Mouse (Mus musculus) forebrain, embryonic 10.5 days (tissue): Measurements from ENCODE around the gene Grb14. TPM values are rescaled to one million over a fixed set of nuclear protein-coding genes. Genes with fewer than 3 reads are reported as not detected.

Experiments used
- DNase-seq: peaks from one replicate; pipeline ENCODE4 v3.0.0-alpha.2; 2017; ENCODE audit warnings: low spot score; ENCODE audit errors: extremely low spot score
- H3K27ac ChIP-seq: fragments of 300-500 bp; sonication (generic); 2 replicates; pipeline ENCODE4 v1.5.1; 2016; ENCODE audit warnings: mild to moderate bottlenecking
- H3K27me3 ChIP-seq: fragments of 300-500 bp; sonication (generic); 2 replicates; pipeline ENCODE4 v1.6.1; 2016; ENCODE audit warnings: mild to moderate bottlenecking; ENCODE audit not compliant: poor library complexity, severe bottlenecking
- H3K36me3 ChIP-seq: fragments of 300-500 bp; sonication (generic); replicated peaks from 2 replicates; pipeline ENCODE4 v1.6.1; 2016; ENCODE audit warnings: mild to moderate bottlenecking, moderate library complexity
- H3K4me1 ChIP-seq: fragments of 300-500 bp; sonication (generic); 2 replicates; pipeline ENCODE4 v1.6.1; 2016
- H3K4me3 ChIP-seq: fragments of 300-500 bp; sonication (generic); 2 replicates; pipeline ENCODE4 v1.5.1; 2016; ENCODE audit warnings: mild to moderate bottlenecking, moderate library complexity
- H3K9me3 ChIP-seq: fragments of 300-500 bp; sonication (generic); 2 replicates; pipeline ENCODE4 v1.6.1; 2016; ENCODE audit warnings: mild to moderate bottlenecking, moderate library complexity
- whole genome bisulfite sequencing: fragments of 180-500 bp; shearing (Covaris S2); methylation state at CpG from one replicate; pipeline ENCODE4 v1.1.7; 2016; 5-methylcytosine and 5-hydroxymethylcytosine counted together
- polyA plus RNA-seq: library from polyadenylated mRNA; unstranded; fragments of >200 nt; fragmentation: Nextera tagmentation; extraction: Ambion mirVana; gene quantifications from 2 replicates; pipeline ENCODE4 v1.2.1, GENCODE M21; 2016

Gene Grb14
- polyA plus RNA-seq, 1 experiment from 2014 or later = 3.5 TPM

- Histone ChIP-seq H3K27ac (no peak overlapping the region), H3K27me3 (no peaks in the 10 kb centered on the region), H3K4me3 (no peak overlapping the region), H3K4me1 (peaks cover 26% of the 10 kb centered on the region), H3K9me3 (no peaks in the 10 kb centered on the region), H3K36me3 (no peaks in the 10 kb centered on the region)
- DNase-seq = no peak
- WGBS = 73% methylated on average over 8 of the region's 8 CpGs
Measured at GRCm38 (mm10) chr2:64970992-64971391, 53.8 kb downstream of the Grb14 start.

GRCm38 (mm10) chr2:64966893-64967444, 57.8 kb downstream of the Grb14 start:
- 79% methylated on average over 6 of the region's 6 CpGs for WGBS
- Histone ChIP-seq H3K36me3 (no peaks in the 10 kb centered on the region), H3K27me3 (no peaks in the 10 kb centered on the region), H3K4me3 (no peak overlapping the region), H3K4me1 (peaks cover 18% of the 10 kb centered on the region), H3K9me3 (no peaks in the 10 kb centered on the region), H3K27ac (peak overlapping the region; percentile 35; the same call in 1 of the 2 replicates)
- DNase-seq = no peak

GRCm38 (mm10) chr2:64966323-64966722, 58.5 kb downstream of the Grb14 start:
- H3K4me1 ChIP-seq = peaks cover 25% of the 10 kb centered on the region
- H3K27me3 ChIP-seq = no peaks in the 10 kb centered on the region
- DNase-seq = no peak
- WGBS = 95% methylated on average over 6 of the region's 6 CpGs
- H3K27ac ChIP-seq = no peak overlapping the region
- H3K4me3 ChIP-seq = no peak overlapping the region
- H3K36me3 ChIP-seq = no peaks in the 10 kb centered on the region
- no peaks in the 10 kb centered on the region for H3K9me3 ChIP-seq

DNA sequence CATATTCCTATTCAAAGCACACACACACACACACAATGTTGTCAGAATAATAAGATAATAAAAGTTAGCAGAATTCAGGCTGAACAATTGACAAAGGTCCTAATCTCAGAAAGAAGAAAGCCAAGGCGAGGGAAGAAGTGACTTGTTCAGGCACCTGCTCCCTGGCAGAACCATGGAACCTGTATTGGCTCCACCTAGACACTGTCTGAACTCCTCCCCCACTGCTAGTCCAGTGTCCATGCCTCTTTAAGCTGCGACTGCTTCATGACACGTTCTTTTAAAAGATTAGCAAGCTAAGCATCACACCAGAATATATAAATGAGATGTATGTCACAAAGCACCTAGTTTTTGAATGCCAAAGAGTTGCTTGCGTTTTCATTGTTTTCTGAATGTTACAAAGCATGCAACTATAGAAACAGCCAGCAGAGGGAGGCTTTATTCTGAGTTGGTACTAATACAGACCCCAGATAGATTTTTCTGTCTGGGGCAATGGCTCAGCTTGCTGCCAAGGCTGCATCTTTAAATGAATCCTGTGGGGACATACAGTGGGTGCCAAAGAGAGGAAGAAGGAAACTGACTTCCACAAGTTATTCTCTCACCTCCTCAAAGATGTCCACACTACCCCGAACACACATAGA, 59.4 kb downstream of the Grb14 start:
- no peaks in the 10 kb centered on the region for H3K36me3 ChIP-seq
- H3K9me3 ChIP-seq = no peaks in the 10 kb centered on the region
- no peak for DNase-seq
- WGBS = 37% methylated on average over 5 of the region's 5 CpGs
- H3K27ac ChIP-seq = no peak overlapping the region
- peaks cover 20% of the 10 kb centered on the region for H3K4me1 ChIP-seq
- H3K4me3 ChIP-seq = no peak overlapping the region
- H3K27me3 ChIP-seq = no peaks in the 10 kb centered on the region

- no peak for DNase-seq
- WGBS = 73% methylated on average over 4 of the region's 4 CpGs
- peaks cover 13% of the 10 kb centered on the region for H3K4me1 ChIP-seq
- no peaks in the 10 kb centered on the region for H3K9me3 ChIP-seq
- no peak overlapping the region for H3K27ac ChIP-seq
- H3K36me3 ChIP-seq = no peaks in the 10 kb centered on the region
- no peaks in the 10 kb centered on the region for H3K27me3 ChIP-seq
- no peak overlapping the region for H3K4me3 ChIP-seq
Measured at GRCm38 (mm10) chr2:64962196-64962595, 62.6 kb downstream of the Grb14 start.

- 83% methylated on average over 3 of the region's 3 CpGs for WGBS
- Histone ChIP-seq H3K4me1 (0 out of 2 replicates have a peak, but pooled peaks cover 8% of the 10 kb centered on the region), H3K27me3 (no peaks in the 10 kb centered on the region), H3K36me3 (no peaks in the 10 kb centered on the region), H3K9me3 (no peaks in the 10 kb centered on the region), H3K4me3 (no peak overlapping the region), H3K27ac (no peak overlapping the region)
- no peak for DNase-seq
Measured at GRCm38 (mm10) chr2:64961381-64961780, 63.4 kb downstream of the Grb14 start.

DNA sequence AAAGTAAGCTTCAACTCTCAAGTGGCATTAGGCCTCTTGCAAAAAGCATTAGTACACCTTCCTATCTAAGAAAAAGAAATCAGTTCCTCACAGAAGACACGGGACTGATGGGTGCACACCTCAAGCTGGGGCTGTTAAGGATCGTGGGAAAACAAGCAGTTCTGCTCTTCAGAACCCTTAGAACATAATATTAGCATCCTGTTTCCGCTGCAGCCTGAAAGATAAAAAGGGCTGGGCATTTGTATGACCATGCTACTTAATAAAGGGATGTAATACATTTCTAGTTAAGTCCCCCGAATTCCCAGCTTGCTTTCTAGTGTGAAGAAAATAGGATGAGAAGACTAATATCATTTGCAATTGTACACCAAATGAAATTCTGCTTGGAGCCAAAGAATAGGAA, 65.1 kb downstream of the Grb14 start:
- no peak for DNase-seq
- WGBS = 81% methylated on average over 4 of the region's 4 CpGs

DNA sequence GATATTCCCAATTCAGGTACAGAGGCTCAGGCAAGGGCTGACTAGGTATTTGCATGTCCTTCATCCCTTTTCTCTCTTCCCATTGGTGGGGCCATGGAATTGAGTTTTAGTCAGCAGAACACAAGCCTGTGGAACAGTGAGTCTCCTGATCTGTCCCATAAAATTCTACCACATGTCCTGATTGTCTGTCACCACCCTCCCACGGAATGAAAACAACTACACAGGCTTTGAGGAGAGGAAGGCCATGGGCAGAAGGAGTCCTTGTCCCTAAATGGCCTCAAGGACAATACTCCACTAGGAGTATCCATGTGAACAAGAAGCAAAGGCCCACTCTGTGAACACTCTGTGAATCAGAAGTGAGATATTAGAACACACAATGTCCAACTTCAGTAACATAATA, 69.3 kb downstream of the Grb14 start:
- no peaks in the 10 kb centered on the region for H3K4me1 ChIP-seq
- WGBS = 65% methylated on average over 1 of the region's 1 CpGs

More for the DNA sequence above, 65.1 kb downstream of the Grb14 start:
- no peaks in the 10 kb centered on the region for H3K36me3 ChIP-seq
- 0 out of 2 replicates have a peak, but pooled peaks cover 8% of the 10 kb centered on the region for H3K4me1 ChIP-seq
- H3K4me3 ChIP-seq = no peak overlapping the region
- no peaks in the 10 kb centered on the region for H3K9me3 ChIP-seq
- H3K27me3 ChIP-seq = no peaks in the 10 kb centered on the region
- no peak overlapping the region for H3K27ac ChIP-seq

GRCm38 (mm10) chr2:64949210-64949609, 75.6 kb downstream of the Grb14 start:
- WGBS = 49% methylated on average over 2 of the region's 2 CpGs
- H3K36me3 ChIP-seq = no peaks in the 10 kb centered on the region
- 0 out of 2 replicates have a peak overlapping the region, but pooled peaks have one; percentile 11 for H3K27ac ChIP-seq
- peaks cover 10% of the 10 kb centered on the region for H3K4me1 ChIP-seq
- H3K9me3 ChIP-seq = no peaks in the 10 kb centered on the region
- no peaks in the 10 kb centered on the region for H3K27me3 ChIP-seq
- H3K4me3 ChIP-seq = no peak overlapping the region
- DNase-seq = no peak

More for the DNA sequence above, 69.3 kb downstream of the Grb14 start:
- Histone ChIP-seq H3K27me3 (no peaks in the 10 kb centered on the region), H3K27ac (no peak overlapping the region), H3K4me3 (no peak overlapping the region), H3K36me3 (no peaks in the 10 kb centered on the region), H3K9me3 (no peaks in the 10 kb centered on the region)
- no peak for DNase-seq

DNA sequence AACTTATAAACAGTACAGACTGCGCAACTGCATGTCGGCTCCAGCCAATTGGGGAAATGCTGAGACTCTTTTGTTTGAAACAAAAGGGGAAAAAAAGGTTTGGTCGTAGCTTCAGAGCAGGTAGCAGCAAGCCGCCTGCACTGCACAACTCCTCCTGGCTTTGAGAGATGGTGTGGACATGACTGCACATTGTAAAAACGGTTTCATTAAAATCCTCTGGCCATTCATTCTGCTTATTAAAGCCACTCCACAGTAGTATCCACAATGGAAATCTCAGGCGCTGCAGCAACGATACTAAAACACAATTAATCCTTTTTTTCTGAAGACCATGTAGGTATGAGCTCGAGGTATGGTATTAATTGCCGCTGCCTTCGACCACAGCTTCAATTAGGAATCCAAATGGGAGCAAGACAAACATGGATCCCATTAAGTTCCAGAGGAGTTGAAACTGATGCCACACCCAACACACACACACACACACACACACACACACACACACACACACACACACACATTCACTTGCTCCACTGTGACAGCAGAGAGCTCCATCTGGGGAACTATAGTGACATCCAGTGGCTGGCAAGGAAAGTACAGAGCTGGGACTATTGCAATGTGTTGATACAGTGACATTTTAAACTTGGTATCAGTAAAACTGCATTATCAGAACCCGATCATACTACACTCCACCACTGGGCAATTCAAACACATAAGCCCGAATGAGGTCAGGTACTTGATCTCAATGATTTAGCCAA, 76.2 kb downstream of the Grb14 start:
- Histone ChIP-seq H3K27me3 (no peaks in the 10 kb centered on the region), H3K27ac (no peak overlapping the region), H3K4me3 (no peak overlapping the region), H3K36me3 (no peaks in the 10 kb centered on the region), H3K9me3 (no peaks in the 10 kb centered on the region), H3K4me1 (peaks cover 10% of the 10 kb centered on the region)
- WGBS = 77% methylated on average over 12 of the region's 12 CpGs
- peak; percentile 32 for DNase-seq

DNA sequence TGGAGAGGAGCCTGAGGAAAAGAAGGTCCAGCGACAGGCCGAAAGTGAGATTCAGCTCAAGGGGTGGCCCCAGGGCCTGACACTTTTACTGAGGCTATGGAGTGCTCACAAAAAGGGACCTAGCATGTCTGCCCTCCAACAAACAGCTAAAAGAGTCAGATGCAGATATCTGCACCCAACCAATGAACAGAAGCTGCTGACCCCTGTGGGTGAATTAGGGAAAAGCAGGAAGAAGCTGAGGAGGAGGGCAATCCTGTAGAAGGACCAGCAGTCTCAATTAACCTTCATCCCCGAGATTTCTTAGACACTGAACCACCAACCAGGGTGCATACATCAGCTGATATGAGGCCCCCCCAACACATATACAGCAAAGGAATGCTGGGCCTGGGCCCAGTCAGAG, 77.3 kb downstream of the Grb14 start:
- Histone ChIP-seq H3K27me3 (no peaks in the 10 kb centered on the region), H3K27ac (no peak overlapping the region)
- 63% methylated on average over 3 of the region's 3 CpGs for WGBS

DNA sequence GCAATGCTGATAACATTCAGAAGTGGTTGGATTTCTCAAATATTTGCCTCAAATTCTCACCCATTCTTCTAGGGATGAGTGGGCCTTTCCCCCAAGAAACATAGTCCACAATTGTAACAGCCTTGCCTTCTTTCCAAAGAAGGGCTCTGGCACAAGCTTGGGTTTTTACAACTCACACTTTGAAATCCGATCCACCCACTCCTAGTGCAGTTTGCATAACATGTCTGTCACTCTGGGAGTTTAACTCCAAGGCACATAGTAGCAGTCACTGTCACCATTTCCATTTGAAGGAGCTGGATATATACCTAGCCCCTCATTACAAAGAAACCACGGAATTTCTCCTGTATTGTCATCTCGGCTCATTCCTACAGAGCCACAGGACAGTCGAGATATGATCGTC, 103.9 kb downstream of the Grb14 start:
- WGBS = 71% methylated on average over 5 of the region's 5 CpGs
- no peak overlapping the region for H3K27ac ChIP-seq
- H3K27me3 ChIP-seq = no peaks in the 10 kb centered on the region
- H3K4me3 ChIP-seq = no peak overlapping the region
- H3K9me3 ChIP-seq = no peaks in the 10 kb centered on the region
- H3K36me3 ChIP-seq = no peaks in the 10 kb centered on the region
- DNase-seq = no peak
- H3K4me1 ChIP-seq = peaks cover 8% of the 10 kb centered on the region; the same call in 1 of the 2 replicates

More for the DNA sequence above, 77.3 kb downstream of the Grb14 start:
- Histone ChIP-seq H3K4me3 (no peak overlapping the region), H3K4me1 (peaks cover 10% of the 10 kb centered on the region), H3K9me3 (no peaks in the 10 kb centered on the region), H3K36me3 (no peaks in the 10 kb centered on the region)
- no peak for DNase-seq

DNA sequence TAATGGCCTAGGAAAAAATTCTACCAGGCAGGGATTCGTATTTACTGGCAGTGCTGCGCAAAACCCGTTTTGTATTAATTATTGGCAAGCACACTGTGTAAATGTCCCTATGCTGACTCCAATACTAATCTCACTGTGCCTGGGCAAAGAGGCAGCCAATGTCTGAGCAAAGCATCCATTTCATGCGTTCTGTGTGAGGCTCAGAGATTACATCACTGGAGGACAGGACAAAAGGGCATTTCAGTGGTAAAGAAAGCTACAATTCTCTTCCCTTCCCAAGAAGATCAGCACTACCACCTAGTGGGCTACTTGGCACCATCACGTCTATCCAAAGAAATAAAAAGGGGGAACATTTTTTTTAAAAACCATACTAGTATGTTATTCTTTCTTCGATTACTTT, 109.3 kb downstream of the Grb14 start:
- Histone ChIP-seq H3K27me3 (no peaks in the 10 kb centered on the region), H3K27ac (no peak overlapping the region), H3K9me3 (no peaks in the 10 kb centered on the region), H3K36me3 (no peaks in the 10 kb centered on the region), H3K4me3 (no peak overlapping the region), H3K4me1 (peaks cover 3% of the 10 kb centered on the region; the same call in 1 of the 2 replicates)
- DNase-seq = no peak
- 63% methylated on average over 6 of the region's 6 CpGs for WGBS
